Mouse (Mus musculus) left cerebral cortex, postnatal 14 days (tissue): Measurements from ENCODE around the gene F5. TPM values are rescaled to one million over a fixed set of nuclear protein-coding genes. Genes with fewer than 3 reads are reported as not detected.
"Not testable (repeated sequence)": the region's sequence is repeated elsewhere in the genome, so short reads cannot be mapped to it uniquely, and the experiment has no call there.

Experiments used
- DNase-seq, 2 experiments: peaks; one replicate each; pipeline ENCODE4 v3.0.0; 2021 to 2022; ENCODE audit warnings: low spot score in 2 of 2, mixed read lengths in 1 of 2
- intact Hi-C: fragments of 180-260 bp; cut with DNase I; formaldehyde crosslinking; loops from one replicate; pipeline ENCODE4 v1.15.1; 2025
- total RNA-seq, 2 experiments: library from RNA; stranded (reverse); gene quantifications; 2 replicates each; pipeline ENCODE4 v1.2.3; 2021

F5 gene
- total RNA-seq, 2 experiments from 2014 or later: 0.66 to 0.87 TPM

DNA sequence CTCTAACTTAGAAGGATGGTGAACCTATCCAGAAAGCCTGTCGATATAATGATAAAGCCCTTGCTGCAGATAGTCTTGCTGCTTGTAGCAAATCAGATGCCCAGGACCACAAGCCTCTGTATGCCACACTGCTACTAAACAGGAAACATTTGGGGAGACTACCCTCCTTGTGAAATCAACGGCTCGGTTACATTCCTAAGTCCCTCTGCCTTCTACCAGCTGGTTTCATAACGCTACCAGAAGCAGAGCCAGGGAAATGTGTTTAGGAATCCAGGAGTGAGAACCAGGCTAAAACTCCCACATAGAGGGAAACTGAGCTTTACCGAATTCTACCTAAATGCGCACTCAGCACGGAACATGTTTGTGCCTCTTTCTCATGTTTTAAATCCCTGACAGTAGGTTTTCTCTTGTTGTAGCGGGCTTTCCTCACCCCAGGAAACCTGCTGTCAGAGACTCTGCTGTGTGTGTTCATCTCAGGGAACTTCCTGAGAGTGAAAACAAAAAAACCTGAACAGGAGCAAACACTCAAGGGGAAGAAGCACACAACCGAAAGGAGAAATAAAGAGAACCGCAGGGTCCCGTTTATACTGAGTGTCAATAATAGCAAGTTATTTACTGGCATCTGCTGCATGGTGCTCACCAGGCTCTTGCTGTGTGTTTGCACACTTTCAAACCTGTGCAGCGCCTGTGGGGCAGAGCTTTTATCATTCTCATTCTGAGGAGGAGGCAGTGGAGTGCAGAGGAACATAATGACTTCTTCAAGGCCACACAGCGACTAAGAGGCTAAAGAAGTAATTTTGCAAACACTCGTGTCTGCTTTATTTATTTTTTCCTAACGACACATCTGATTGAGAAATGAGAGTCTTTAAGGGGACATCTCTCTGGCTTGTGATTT, 66.4 kb downstream of the F5 start:
- intact Hi-C loops: no loop called here
- DNase-seq: no peak

GRCm38 (mm10) chr1:164220261-164220660, 68.6 kb downstream of the F5 start:
- intact Hi-C loops: no loop called here
- no peak for DNase-seq

DNA sequence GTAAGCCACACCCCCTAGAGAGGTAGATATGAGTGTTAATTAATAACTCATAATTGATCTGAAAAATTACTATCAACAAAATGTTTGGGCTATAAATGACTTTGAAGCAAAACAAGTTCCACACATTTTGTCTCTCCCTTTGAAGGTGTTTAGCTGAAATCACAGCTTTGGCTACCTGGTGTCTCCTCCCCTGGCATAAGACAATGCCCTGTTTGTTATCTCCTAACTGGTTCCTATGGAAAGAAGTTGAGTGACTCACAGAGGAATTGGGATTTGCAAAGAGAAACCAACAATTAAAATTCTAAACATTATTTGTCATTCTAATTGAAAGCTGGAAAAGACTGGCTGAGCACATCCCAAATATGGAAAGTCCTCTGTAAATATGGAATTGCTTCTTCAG, 71.5 kb downstream of the F5 start:
- intact Hi-C loops: no loop called here
- DNase-seq: no peak

- intact Hi-C loops, DNase-seq: not testable (repeated sequence)
Observed at GRCm38 (mm10) chr1:164231937-164232570, 80.4 kb downstream of the F5 start.

DNA sequence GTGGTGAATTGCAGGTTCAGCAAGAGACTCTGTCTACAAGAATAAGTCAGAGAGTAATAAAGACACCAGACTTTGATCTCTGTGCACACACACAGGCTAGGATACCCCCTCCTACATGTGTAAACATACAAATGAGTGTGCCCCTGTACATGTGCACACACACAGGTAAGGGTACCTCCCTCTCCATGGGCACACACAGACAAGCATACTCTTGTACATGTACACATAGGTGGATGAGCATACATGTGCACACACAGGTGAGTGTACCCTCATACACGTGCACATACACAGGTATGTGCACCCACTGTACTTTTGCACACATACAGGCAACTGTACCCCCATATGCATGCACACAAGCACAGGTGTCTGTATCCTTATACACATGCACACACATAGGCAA, 81.8 kb downstream of the F5 start:
- DNase-seq: no peak
- intact Hi-C loops: no loop called here

- intact Hi-C loops: no loop called here
- no peak for DNase-seq
Observed at GRCm38 (mm10) chr1:164235078-164235477, 83.4 kb downstream of the F5 start.

GRCm38 (mm10) chr1:164236078-164236477, 84.4 kb downstream of the F5 start:
- intact Hi-C loops: no loop called here

GRCm38 (mm10) chr1:164241494-164241893, 89.9 kb downstream of the F5 start:
- no peak for DNase-seq
- intact Hi-C loops: no loop called here

More at GRCm38 (mm10) chr1:164236078-164236477, 84.4 kb downstream of the F5 start:
- DNase-seq: no peak

DNA sequence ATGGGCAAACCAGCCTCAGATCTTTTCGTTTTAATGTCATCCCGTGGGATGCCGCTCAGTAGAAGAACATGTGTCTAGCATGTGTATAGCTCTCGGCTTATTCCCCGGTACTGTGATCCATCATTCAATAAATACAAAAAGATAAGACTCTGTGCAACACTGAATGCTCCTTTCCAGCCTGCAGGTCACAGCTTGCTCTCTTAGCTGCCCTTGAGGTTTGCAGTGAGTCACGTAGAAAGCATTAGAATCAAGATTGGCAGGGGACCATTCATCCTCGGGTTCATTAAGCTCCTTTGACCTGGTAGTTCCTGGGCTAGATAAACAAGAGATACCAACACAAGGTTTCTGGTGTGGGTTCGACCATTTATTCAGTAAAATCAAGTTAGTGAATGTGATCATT, 91.2 kb downstream of the F5 start:
- DNase-seq: no peak
- intact Hi-C loops: no loop called here

DNA sequence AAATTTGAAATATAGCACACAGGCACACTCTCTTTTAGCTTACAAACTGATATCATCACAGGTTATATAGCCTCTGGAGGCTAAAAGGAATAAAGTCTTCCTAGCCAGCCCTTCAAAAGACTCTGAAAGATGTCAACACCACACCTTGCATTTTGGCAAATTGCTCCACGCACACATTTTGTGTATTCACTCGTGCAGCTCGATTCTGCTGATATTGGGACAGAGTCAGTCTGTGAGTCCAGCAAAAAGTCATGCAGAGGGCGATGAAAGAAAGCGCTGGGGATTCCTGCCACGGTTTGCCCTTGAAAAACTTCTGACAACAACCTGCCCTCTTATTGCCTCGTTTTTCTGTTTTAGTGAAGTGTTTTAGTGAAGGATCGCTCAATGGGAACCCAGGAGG, 95.8 kb downstream of the F5 start:
- DNase-seq: no peak
- intact Hi-C loops: no loop called here

DNA sequence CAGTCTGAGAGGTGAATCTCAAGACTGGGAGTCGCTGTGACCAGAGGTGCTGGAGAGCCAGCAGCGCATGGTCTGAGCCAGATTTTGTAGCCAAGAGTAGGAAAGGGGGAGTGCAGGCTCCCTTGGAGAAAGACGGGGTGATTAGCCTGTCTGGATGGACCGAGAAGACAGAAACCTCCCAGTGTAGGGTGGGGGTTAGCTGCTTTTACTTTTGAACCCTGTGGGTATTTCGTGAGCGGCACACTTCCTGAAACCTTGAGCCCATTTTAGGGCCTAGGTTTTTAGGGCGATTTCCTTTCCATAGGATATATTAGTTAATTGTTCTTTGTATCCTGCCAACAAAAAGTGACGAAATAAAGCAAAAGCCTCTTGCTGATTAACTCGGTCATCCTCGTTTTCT, 96.3 kb downstream of the F5 start:
- intact Hi-C loops: loop anchor here (2.0 kb wide), 1 partner anchor 29 kb away; no protein-coding TSS in a partner anchor
- DNase-seq: no peak

DNA sequence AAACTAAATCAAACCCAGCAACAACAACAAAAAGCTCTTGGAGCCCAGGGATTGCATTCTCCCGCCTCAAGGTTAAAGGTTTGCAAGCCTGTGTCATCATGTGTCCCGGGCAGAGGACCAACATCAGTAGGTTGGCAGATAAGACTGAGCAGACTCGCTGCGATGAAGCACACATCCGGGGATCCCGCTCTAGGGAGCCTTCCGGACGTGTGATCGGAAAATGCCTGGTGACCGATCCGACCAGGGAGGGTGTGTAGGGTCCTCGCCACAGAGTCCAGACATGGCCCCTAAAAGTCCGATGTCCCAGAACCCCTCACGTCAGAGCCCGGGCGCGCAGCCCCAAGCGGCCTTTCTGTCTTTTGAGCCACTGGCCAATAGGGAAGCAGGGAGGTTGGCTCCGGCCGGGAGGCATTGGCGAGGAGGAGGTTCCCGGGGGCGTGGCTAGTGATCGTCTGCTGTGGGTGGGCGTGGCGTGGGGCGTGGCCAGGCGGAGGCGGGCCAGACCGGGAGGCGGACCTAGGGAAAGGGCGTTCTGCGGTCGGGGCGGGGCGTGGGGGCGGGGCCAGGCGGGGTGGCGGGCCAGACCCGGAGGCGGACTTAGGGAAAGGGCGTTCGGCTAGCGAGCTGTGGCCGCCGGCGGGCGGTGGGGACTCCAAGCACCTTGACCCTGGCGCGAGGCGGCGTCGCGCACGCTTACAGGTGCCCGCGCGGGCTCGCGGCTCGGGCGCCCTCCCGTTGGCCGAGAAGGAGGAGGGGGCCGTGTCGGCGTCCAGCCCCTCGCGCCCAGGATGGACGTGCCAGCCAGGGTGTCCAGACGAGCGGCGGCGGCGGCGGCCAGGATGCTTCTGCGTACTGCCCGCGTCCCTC, 97.1 kb downstream of the F5 start, which contains the start of gene Slc19a2:
Gene Slc19a2 (plus strand): TSS at position 582 of the 867 bp plus-strand sequence.
- intact Hi-C loops: loop anchor here (2.0 kb wide), 1 partner anchor 28 kb away; no protein-coding TSS in a partner anchor
- peak; percentile 97 for DNase-seq

DNA sequence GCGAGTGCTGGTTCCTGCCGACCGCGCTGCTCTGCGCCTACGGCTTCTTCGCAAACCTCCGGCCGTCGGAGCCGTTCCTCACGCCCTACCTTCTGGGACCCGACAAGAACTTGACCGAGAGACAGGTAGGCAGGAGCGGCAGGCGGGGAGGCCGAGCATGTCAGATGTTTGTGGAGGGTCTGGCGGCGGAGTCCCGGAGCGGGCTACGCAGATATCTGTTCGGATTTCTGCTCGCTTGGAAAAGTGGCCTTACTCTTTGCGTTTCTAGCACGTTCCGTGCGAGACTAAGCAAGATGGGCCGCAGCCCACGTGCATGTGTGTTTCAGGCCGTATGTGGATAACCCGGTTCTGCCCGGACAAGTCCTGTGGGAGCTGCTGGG, 97.7 kb downstream of the F5 start:
- intact Hi-C loops: loop anchor here (2.0 kb wide), 1 partner anchor 27 kb away; no protein-coding TSS in a partner anchor

DNA sequence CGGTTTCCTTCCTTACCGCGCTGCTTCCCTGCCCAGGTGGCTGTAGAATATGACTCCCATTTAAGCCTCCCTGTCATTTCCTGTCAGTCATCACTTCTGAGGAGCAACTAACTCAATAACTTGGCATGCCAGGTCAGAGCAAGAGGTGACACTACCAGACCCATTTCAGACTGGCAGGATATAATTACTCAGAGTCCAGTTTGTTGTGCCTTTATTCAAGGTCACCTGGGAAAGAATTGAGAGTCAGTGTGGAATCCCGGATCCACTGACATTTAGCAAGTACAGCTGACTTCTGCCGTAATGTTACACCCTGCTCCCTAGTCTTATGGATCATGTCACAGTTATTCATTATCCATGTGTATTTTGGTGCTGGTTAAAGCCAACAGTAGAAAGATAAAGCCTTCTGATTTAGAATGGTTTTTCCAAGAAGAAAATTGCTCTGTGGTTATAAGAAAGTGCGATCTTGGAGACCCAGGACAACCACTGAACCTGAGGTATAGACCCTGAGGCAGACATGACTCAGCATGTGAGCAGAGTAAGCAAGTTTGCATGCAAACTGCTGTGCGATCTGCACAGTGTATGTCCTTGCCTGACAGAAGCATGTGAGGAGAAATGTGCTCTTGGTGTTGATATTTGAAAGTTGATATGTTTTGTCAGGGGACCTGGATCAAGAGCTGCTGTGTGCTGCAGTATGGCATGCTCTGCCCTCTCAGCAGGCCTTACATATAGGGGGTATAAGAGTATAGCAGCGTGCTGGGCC, 98.9 kb downstream of the F5 start:
- DNase-seq: no peak
- intact Hi-C loops: no loop called here

More for the DNA sequence above, 97.7 kb downstream of the F5 start:
- peak in 1 of 2 experiments; percentile 25 for DNase-seq

DNA sequence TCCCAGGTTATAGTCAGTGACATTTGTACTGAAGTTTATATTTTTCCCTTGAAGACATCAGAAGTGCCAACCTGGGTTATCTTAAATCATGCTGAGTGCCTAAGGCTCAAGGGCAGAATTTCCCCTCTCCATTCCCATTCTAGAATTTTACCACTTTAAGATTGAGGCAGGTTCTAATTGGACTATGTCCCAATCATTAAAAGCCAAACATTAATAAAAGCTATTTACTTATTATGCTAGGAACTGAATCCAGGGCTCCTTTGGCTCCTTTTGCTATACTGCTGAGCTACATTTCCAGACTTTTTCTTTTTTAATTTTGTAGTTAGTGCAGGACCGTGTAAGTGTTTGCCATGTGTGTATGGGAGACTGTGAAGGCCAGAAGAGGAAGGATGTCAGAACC, 99.8 kb downstream of the F5 start:
- intact Hi-C loops: no loop called here
- DNase-seq: no peak

GRCm38 (mm10) chr1:164252551-164252950, 100.9 kb downstream of the F5 start:
- intact Hi-C loops: no loop called here

GRCm38 (mm10) chr1:164254836-164255235, 103.2 kb downstream of the F5 start:
- DNase-seq: no peak
- intact Hi-C loops: no loop called here

More at GRCm38 (mm10) chr1:164252551-164252950, 100.9 kb downstream of the F5 start:
- DNase-seq: no peak

DNA sequence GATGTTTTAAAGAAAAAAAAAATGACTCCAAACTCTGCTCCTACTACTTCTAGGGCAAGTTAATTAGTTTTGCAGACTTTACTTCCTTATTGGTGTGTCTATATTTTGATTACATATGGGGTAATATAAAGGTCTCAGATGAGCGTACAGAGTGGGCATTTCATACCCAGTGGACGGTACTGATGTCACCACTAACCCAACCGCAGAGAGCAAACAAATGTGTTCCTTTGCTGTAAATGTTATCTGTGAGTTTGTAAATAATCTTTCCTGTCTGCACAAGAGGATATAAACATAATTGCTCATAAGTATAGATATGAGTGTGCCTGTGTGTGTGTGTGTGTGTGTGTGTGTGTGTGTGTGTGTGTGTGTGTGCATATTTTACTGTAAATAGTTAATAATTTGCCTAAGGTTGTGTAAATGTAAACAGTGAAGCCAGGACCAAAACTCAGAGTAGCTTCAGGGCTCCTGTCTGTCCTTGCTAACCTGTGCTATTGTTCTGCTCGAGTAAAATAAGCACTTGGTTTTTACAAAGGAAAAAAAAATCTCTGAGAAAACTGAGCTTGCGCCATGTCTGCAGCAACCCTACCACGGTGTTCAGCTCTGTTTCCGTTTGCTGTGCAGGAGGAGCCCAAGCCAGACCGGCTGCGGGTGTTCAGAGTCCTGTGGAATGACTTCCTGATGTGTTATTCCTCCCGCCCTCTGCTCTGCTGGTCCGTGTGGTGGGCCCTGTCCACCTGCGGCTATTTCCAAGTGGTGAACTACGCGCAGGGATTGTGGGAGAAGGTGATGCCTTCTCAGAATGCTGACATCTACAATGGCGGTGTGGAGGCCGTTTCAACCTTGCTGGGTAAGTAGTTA, 108.8 kb downstream of the F5 start:
- no peak for DNase-seq
- intact Hi-C loops: no loop called here
